Mouse (Mus musculus): ENCODE results near the gene Filip1. TPM values are rescaled to one million over a fixed set of nuclear protein-coding genes. Genes with fewer than 3 reads are reported as not detected.
"Not testable (repeated sequence)": the region's sequence is repeated elsewhere in the genome, so short reads cannot be mapped to it uniquely, and the experiment has no call there.

Gene Filip1
- 51.9 and 57.7 TPM in 2 replicates for total RNA-seq (2021)
- long read RNA-seq, experiment 1, full-length matches to known transcripts: 2 of 9 reads
- long read RNA-seq, experiment 1, partial matches to known transcripts: 4 of 9 reads
- long read RNA-seq, experiment 1, other reads (novel, unspliced or antisense): 3 of 9 reads
- long read RNA-seq, experiment 2, full-length matches to known transcripts: 2 of 7 reads
- long read RNA-seq, experiment 2, partial matches to known transcripts: 3 of 7 reads
- long read RNA-seq, experiment 2, other reads (novel, unspliced or antisense): 2 of 7 reads

DNA sequence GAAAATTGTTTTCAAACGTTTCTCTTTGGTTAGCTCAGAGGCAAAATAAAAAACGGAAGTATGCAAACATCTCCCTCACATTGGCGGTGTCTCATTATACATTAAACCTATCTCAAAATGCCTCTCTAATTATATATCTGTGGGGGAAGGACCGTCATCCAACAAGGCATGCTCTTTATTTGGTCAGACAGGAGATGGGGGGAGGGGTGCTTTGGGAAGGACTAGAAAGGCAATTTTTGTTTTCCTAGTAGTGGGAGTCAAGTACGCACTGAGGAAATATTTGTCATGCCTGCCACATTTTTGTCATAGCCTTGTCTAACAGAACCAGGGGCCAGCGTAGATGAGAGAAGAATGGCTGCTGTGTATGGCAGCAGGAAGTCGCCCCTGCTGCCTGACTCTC, at the start of gene Filip1:
Gene Filip1 (minus strand): TSS at position 101 of the 400 bp plus-strand sequence.
- no peak for DNase-seq

- no peak for DNase-seq
These were observed 45.0 kb upstream of the Filip1 start for GRCm38 (mm10) chr9:80057690-80058089.

DNA sequence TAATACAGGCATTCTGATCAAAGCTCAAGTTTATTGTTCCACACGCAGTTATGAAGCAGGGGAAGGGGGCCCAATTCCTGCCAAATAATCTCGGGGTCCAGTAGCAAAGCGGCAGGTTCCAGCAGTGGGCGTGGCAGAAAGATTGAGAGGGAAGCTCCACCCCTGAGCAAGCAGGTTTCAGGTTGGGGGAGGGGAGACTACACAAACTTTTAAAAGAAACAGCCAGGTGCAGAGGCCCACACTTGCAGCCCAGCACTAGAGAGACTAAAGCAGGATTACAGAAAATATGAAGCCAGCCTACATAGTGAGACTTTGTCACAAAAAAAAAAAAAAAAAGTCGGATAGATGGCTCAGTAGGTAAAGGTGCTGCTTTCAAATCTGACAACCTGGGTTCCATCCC, 40.3 kb upstream of the Filip1 start:
- no peak for DNase-seq

GRCm38 (mm10) chr9:80049271-80049670, 36.6 kb upstream of the Filip1 start:
- not testable (repeated sequence) for DNase-seq

- not testable (repeated sequence) for DNase-seq
These were observed 31.6 kb upstream of the Filip1 start for GRCm38 (mm10) chr9:80044301-80044700.

DNA sequence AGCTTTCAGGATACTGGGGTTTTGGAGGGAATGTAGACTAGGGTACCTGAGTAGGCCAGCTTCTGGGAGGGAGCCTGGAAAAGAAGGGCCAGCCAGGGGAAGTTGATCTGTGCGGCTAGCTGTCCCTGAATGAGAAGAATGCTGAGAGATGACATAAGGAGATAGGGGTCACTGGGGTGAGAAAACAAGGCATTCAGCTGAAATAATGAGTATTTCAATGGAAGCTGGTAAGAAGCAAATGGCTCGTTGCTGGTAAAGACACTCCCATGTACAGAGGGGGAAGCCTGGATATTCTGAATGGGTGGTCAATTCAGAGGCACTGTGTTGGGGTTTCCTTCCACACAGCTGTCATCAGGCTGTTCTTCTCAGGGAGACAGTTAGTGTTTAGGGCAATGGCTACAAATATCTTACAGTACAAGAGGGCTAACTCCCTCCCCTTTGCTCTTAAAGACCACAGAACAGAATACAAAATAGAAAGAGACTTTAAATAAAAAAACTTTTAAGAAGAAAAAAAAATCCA, 26.7 kb upstream of the Filip1 start:
- DNase-seq: no peak

GRCm38 (mm10) chr9:80037997-80038383, 25.3 kb upstream of the Filip1 start:
- DNase-seq: no peak

GRCm38 (mm10) chr9:80037262-80037996, 24.8 kb upstream of the Filip1 start:
- no peak for DNase-seq

DNA sequence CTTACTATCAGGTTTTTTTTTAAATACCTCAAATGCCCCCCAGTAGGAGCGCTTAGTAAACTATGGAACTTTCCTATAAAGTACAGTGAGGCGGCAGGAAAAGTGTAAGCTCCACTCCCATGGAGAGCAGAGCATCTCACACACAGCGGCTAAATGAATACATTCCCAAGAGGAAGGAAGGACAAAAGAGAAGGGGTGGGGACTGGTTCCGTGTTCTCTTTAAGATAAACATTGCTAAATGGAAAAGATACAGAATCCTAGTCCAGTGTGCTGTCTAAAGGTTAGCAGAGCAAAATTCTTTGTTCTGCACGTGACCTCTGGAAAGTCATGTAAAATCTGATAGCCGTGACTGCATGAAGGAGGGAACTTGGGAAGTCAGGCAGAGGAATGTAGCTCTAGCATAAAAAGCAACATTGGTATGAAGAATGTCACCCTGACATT, 13.9 kb upstream of the Filip1 start:
- no peak for DNase-seq

GRCm38 (mm10) chr9:80026017-80026416, 13.4 kb upstream of the Filip1 start:
- DNase-seq: peak; percentile 80

GRCm38 (mm10) chr9:80025347-80025746, 12.7 kb upstream of the Filip1 start:
- not testable (repeated sequence) for DNase-seq

GRCm38 (mm10) chr9:80022821-80023220, 10.2 kb upstream of the Filip1 start:
- peak; percentile 52 for DNase-seq

DNA sequence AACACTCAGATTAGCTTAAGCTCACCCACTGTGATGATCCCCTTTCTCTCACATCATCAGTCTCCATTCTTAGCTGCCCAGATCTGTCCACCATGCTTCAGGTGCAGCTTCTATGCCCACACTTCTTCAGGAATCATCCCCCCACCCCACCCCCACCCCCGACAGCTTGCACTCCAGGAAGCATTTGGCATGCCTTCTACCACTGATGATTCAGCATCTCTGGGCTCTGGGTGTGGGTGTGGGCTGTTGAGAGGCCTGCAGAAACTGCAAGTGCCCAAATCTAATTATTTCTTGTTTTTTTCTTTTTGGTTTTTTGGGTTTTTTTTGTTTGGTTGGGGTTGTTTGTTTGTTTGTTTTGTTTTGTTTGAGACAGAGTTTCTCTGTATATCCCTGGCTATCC, 9.0 kb upstream of the Filip1 start:
- no peak for DNase-seq

GRCm38 (mm10) chr9:80020429-80020828, 7.8 kb upstream of the Filip1 start:
- DNase-seq: no peak

GRCm38 (mm10) chr9:80012016-80012415, 635 bp downstream of the Filip1 start:
- no peak for DNase-seq

GRCm38 (mm10) chr9:80002394-80003188, 10.1 kb downstream of the Filip1 start:
- DNase-seq: peak; percentile 90

GRCm38 (mm10) chr9:79997282-79997681, 15.4 kb downstream of the Filip1 start:
- DNase-seq: no peak

GRCm38 (mm10) chr9:79994296-79994695, 18.4 kb downstream of the Filip1 start:
- no peak for DNase-seq

GRCm38 (mm10) chr9:79993066-79993465, 19.6 kb downstream of the Filip1 start:
- peak; percentile 33 for DNase-seq

GRCm38 (mm10) chr9:79990456-79991017, 22.1 kb downstream of the Filip1 start:
- no peak for DNase-seq

- no peak for DNase-seq
These were observed 22.9 kb downstream of the Filip1 start for GRCm38 (mm10) chr9:79989703-79990102.

DNA sequence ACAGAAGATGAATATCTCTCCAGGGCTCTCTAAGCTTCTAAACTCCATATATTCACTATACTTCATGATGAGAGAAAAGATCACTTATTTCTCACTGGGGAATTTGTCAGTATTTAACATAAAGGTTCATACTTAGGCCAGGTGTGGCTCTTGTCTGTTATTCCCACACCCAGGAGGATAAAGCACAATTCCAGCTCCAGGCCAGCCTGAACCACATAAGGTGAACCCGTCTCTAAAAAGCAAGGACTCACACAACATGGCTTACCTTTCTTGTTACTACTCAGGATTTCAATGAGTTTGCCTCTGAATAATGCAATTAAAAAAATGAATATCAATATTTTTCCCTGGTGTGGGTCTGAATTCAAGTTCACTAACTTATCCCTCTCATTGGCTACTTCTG, 23.6 kb downstream of the Filip1 start:
- no peak for DNase-seq

Data from adrenal gland, postnatal 14 days (tissue).